Mouse (Mus musculus): ENCODE measurements around the gene Gtf2h2. TPM values are rescaled to one million over a fixed set of nuclear protein-coding genes. Genes with fewer than 3 reads are reported as not detected.
"Not testable (repeated sequence)": the region's sequence is repeated elsewhere in the genome, so short reads cannot be mapped to it uniquely, and the experiment has no call there.

Gtf2h2 gene
- total RNA-seq, 2 experiments from 2014 or later, result 46.6 to 55.1 TPM

DNA sequence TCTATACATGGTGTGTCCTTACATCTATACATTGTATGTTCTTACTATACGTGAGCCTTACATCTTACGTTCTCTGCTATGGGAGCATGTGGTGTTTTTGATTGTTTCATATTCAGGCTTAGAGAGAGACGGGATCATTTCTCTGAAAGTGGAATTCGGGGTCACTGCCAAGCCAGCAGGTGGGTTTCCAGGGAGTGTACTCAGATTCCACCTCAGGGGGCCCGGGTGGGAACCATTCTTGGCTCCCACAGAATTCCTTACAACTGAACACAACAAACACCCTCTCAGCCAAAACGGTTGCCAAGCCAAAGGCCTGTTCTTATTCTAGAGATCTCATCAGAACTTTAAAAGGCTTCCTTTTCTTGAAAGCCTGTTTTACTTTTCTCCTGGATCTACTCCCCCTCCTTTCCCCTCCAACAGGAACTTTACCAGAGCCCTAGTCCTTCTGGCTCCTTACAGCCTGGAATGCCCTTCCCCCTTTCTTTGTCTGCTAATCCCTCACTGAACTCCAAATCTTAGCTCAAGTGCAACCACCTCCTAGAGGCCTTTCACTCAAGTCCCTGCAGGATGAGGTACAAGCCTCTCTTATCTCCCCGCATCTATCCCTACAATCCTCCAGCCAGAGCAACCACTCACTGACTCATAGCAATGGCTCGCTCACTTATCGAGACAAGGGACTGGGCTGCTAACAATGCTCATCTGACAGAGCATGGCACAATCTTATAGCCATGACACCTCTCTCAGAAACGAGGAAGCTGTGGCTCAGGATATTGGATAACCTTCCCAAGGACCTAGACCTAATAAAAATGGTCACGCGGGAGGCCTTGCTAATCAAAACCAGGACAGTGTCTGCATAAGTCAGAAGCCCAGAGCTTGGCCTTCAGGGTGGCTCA is 24.1 kb upstream of the Gtf2h2 start:
- H3K4me3 ChIP-seq, result no peak overlapping the region
- peak overlapping the region; percentile 75 for H3K27ac ChIP-seq
- no peak for DNase-seq (ENCODE audit: low spot score in 2 of 2)
- TF ChIP-seq CTCF (conservative IDR thresholded peaks at IDR 0.05), result no peak; the same call in 1 of the 2 replicates

DNA sequence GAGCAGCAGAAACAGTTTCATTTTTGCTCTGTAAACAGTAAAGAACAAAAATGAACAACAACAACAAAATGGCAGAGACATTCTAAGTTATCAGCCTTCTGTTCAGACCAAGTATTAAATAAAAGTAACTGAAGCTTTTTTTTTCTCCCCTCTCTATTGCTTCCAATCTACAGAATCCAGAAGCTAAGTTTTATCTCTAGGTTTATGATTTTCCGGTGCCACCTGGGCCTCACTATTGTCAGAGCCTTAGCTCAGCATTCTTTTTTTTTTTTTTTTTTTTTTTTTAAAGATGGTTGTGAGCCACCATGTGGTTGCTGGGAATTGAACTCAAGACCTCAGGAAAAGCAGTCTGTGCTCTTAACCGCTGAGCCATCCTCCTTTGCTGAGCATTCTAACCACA is 20.4 kb upstream of the Gtf2h2 start:
- TF ChIP-seq CTCF (conservative IDR thresholded peaks at IDR 0.05), result no peak
- DNase-seq (ENCODE audit: low spot score in 2 of 2), result no peak
- no peak overlapping the region for H3K4me3 ChIP-seq
- H3K27ac ChIP-seq, result no peak overlapping the region

DNA sequence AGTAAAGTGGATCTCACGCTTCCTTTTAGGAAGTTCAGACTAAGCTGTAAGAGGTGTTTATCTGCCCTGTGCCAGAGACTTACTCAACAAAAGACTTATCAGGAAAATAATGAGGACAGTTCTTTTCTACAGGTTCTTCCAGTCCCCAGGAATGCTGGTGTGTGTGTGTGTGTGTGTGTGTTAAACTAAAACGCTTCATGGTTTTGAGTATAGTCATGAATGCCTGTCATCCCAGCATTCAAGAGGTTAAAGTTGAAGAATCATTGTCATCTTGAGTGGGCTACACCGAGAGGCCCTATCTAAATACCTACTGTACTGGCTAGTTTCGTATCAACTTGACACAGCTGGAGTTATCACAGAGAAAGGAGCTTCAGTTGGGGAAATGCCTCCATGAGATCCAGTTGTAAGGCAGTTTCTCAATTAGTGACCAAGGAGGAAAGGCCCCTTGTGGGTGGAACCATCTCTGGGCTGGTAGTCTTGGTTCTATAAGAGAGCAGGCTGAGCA is 19.5 kb upstream of the Gtf2h2 start:
- no peak overlapping the region for H3K27ac ChIP-seq
- H3K4me3 ChIP-seq, result no peak overlapping the region
- TF ChIP-seq CTCF (conservative IDR thresholded peaks at IDR 0.05), result no peak
- no peak for DNase-seq (ENCODE audit: low spot score in 2 of 2)

DNA sequence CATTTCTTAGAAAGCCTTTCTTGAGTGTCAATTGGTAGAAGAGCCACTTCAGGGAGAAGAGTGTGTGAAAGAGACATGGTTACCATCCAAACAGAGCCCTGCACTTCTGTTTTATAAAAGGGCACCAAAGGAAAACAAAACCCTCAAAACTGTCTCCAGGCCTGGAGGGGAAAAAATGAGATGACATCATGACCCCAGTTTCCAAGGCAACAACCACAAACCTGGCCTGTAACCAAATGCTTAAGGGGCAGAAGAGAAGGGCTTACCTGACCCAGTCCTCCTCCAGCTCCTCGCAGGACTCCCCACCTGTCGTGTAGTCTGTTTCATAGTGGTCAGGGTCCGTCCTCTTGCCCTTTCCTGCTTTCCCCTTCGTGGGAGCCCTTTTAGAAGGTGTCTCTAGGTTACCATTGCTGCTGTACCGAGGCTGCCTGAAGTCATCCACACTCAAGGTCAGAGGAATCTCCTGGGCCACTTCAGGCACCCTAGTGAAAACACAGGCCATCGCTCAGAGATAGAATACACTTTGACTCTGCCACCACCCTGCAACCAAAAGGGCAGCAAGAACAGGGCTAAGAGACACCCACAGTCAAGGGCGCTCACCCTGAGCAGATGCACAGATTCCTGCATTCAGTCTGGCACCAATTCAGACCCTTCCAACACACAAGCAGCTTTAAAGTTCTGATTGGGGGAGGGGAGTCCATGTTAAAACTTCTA is 18.9 kb upstream of the Gtf2h2 start:
- TF ChIP-seq CTCF (conservative IDR thresholded peaks at IDR 0.05), result no peak
- Histone ChIP-seq H3K4me3 (no peak overlapping the region), H3K27ac (no peak overlapping the region)
- DNase-seq (ENCODE audit: low spot score in 2 of 2), result no peak

DNA sequence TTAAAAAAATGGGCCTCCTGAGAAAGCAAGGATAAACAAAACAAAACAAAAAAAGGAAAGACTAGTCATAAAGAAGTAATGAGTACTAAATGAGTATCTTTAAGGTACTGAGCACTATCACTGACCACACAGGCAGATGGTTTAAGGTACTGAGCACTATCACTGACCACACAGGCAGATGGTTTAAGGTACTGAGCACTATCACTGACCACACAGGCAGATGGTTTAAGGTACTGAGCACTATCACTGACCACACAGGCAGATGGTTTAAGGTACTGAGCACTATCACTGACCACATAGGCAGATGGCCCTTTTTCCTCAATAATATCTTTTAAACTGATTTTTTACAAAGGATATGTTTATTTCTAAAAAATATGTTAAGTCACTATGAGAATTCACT is 7.2 kb upstream of the Gtf2h2 start:
- not testable (repeated sequence) for H3K27ac ChIP-seq; DNase-seq (ENCODE audit: low spot score in 2 of 2); H3K4me3 ChIP-seq

DNA sequence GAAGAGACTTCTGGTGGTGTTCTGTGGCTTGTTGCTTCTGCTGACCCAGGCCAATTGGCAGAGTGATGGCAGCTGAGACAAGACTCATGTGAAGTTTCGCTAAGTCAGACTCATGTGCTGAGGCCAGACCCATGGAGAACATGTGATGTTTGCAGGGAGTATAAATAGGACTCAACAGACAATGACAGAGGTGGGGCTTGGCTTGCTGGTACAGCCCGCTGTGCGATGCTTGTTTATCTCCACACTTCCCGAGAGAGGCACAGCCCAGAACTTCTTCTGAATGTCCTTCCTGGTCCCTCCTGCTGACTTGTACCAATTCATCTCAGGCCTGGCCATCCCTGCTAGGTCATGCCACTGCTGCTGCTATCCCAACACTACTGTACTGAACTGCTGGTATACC is 3.0 kb upstream of the Gtf2h2 start:
- H3K4me3 ChIP-seq, result no peak overlapping the region
- no peak for TF ChIP-seq CTCF (conservative IDR thresholded peaks at IDR 0.05)
- no peak for DNase-seq (ENCODE audit: low spot score in 2 of 2)
- H3K27ac ChIP-seq, result no peak overlapping the region

DNA sequence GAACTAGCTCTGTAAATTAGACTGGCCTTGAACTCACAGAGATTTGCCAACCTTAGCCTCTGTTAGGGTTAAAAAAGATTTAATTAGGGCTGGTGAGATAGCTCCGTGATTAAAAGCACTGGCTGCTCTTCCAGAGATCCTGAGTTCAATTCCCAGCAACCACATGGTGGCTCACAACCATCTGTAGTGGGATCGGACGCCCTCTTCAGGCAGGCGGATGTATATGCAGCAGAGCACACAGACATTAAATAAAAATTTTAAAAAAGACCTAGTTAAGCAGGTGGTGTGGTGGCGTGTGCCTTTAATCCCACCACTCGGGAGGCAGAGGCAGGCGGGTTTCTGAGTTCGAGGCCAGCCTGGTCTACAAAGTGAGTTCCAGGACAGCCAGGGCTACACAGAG is 2.0 kb upstream of the Gtf2h2 start:
- peak; percentile 55 for TF ChIP-seq CTCF (conservative IDR thresholded peaks at IDR 0.05)
- not testable (repeated sequence) for DNase-seq (ENCODE audit: low spot score in 2 of 2); H3K27ac ChIP-seq; H3K4me3 ChIP-seq

DNA sequence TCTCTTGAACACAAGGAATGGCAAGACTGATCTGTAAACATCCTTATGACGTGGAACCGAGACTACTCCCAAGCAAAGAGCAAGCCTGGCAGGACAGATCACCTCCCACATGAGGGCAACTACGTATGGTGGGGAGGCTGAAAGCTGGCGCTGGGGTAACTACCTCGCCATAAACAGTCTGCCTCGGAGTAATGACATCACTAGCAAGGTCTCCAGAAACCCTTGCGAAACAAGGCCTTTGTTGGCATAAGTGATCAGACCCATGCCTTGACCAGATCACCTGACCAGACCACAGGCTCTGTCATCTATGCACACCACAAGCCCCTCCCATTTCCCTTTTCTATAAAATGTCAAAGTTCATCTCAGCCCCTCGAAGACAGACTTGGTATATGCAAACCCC is 934 bp upstream of the Gtf2h2 start:
- TF ChIP-seq CTCF (conservative IDR thresholded peaks at IDR 0.05), result no peak
- no peak for DNase-seq (ENCODE audit: low spot score in 2 of 2)
- Histone ChIP-seq H3K27ac (no peak overlapping the region), H3K4me3 (no peak overlapping the region)

DNA sequence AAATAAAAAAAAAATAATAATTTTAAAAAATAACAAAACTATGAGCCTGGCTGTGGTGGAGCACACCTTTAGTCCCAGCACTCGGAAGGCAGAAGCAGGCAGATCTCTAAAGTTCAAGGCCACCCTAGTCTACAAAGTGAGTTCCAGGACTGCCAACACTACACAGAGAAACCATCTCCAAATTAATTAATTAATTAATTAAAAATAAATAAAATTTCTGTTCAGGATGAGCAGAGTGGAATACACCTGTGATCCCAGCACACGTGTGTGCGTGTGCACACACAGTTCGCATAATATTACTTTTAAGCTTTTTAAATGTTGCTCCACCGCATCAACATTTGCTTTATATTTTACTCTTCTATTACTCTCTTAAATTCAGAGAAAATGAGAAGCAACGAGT is 756 bp downstream of the Gtf2h2 start:
- TF ChIP-seq CTCF (conservative IDR thresholded peaks at IDR 0.05), result no peak
- H3K27ac ChIP-seq, result peak overlapping the region; percentile 95
- no peak for DNase-seq (ENCODE audit: low spot score in 2 of 2)
- peak overlapping the region; percentile 97 for H3K4me3 ChIP-seq

DNA sequence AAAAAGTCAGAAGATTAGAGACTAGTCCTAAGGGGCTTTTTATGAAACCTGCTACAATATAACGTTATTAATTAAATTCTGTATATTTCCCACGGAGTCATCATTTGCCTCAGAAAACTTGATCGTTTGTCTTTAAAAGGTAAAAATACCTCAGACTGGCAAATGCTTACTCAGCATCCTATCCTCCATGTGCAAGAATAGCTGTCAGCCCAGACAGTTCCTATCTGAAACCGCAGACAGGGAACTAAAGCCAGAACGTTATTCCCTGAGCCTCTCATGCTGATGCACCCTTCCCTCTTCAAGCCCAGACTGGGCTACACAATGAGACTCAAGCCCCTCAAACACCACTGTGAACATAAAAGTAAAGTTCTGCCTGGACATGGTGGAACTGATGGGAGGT is 2.0 kb downstream of the Gtf2h2 start:
- DNase-seq (ENCODE audit: low spot score in 2 of 2), result no peak
- peak overlapping the region; percentile 33; the same call in 1 of the 2 replicates for H3K27ac ChIP-seq
- no peak overlapping the region for H3K4me3 ChIP-seq
- TF ChIP-seq CTCF (conservative IDR thresholded peaks at IDR 0.05), result no peak

DNA sequence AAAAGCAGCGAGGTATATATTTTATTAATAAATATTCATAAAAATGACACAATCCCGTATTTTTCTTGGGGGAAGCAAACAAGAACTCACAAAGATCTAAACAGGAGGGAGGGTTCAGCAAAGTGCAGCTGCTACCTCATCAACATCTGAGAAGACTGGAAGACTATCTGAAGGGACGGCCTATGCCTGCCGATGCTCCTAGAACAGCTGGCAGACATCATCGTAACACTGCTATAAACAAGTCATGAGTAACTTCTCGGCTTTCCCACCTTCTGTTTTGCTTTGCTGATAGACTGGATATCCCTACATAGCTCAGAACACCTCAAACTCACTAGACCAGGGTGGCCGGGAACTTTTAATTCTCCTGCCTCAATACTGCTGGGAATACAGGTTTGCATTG is 8.8 kb downstream of the Gtf2h2 start:
- TF ChIP-seq CTCF (conservative IDR thresholded peaks at IDR 0.05), result no peak
- H3K27ac ChIP-seq, result no peak overlapping the region
- H3K4me3 ChIP-seq, result no peak overlapping the region
- no peak for DNase-seq (ENCODE audit: low spot score in 2 of 2)

DNA sequence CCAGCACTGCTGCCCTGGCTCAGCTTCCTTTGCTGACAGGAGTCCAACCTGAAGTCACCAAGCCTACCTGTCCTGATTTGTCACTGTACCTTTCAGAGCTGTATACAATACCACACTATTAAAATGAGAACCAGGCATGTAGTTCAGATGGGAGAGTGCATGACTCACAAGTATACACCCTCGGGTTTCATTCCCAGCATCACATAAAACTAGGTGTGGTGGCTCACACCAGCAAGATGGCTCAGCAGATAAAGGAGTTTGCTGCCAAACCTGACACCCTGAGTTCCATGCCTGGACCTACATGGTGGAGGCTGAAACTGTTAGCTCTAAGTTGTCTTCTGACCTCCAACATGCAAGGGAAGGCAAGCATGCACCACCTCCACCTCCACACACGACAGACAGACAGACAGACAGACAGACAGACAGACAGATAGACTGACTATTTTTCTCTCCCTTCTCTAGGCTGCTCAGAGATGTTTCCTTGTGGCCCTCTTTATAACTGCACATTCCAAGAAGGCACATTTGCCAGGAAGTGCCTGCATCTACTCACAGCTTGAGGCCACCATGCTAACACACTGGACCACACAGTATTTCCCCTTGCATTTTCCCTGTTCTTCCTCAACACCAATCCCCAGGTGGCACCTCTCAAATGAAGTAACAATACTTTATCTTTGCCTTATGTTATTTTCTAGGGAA is 28.7 kb downstream of the Gtf2h2 start:
- Histone ChIP-seq H3K4me3 (no peak overlapping the region), H3K27ac (no peak overlapping the region)
- no peak for DNase-seq (ENCODE audit: low spot score in 2 of 2)
- no peak for TF ChIP-seq CTCF (conservative IDR thresholded peaks at IDR 0.05)

DNA sequence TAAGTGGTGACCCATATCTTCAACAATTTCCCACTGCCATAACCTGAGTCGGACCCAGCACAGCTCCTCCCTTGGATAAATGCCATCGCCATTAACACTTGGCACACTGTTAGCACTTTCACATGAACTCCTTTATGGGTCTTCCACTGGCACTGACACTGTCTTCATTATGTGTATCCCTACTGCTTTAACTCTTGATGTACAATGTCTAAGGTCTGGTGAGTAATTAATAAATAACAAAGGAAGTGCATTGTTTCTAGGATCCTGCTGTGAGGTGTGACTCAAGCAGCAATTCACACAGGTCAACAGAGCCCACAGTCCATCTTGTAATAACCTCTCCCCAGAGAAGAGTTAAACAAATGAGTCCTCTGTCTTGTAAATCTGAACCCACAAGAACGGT is 31.0 kb downstream of the Gtf2h2 start:
- H3K27ac ChIP-seq, result no peak overlapping the region
- no peak overlapping the region for H3K4me3 ChIP-seq
- TF ChIP-seq CTCF (conservative IDR thresholded peaks at IDR 0.05), result no peak
- no peak for DNase-seq (ENCODE audit: low spot score in 2 of 2)

DNA sequence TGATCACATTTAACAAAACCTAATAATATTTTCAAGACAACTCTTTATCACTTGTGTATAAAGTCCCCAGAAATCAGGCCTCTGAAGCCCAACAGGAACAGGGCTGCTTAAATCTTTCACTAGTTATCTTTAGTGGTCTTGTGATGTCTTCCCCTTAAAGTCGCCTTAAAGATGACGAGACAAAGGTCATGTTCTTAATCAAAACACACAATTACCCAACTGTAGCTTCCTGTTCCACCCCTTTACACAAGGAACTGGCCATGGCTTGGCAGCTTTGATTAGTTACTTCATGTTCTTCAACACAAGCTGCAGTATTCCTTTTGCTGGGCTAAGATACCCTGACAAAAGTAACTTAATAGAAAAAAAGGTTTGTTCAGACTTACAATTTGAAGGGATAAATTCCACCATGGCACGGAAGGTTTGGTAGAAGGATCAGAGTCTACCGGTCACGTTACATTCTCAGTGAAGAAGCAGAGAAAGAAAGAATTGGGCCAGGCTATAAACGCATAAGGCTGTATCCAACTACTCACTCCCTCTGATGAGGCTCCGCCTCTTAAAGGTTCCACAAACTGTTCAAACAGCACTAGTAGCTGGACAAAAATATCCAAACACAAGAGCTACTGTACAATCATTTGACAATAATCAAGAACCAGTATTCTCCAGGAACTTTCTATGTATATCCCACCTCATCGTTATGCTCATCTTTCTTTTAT is 39.8 kb downstream of the Gtf2h2 start, which contains the start of gene Naip1:
Gene Naip1, minus strand, starts transcription at position 455 of the 713 bp plus-strand sequence.
- not testable (repeated sequence) for H3K4me3 ChIP-seq; DNase-seq (ENCODE audit: low spot score in 2 of 2); H3K27ac ChIP-seq

Measured in layer of hippocampus, adult 2 months (tissue).